Mouse (Mus musculus) urinary bladder, adult 18-20 months (tissue): Measurements from ENCODE around the gene Gm7029.
A peak's percentile ranks its signal among the peaks of the same experiment; 100 is the strongest.
"Not testable (repeated sequence)": the region's sequence is repeated elsewhere in the genome, so short reads cannot be mapped to it uniquely, and the experiment has no call there.

Experiments used
- DNase-seq, 2 experiments: peaks; one replicate each; pipeline ENCODE4 v3.0.0; 2022; ENCODE audit warnings: low spot score in 2 of 2, mixed read lengths in 2 of 2

Gene Gm7029

DNA sequence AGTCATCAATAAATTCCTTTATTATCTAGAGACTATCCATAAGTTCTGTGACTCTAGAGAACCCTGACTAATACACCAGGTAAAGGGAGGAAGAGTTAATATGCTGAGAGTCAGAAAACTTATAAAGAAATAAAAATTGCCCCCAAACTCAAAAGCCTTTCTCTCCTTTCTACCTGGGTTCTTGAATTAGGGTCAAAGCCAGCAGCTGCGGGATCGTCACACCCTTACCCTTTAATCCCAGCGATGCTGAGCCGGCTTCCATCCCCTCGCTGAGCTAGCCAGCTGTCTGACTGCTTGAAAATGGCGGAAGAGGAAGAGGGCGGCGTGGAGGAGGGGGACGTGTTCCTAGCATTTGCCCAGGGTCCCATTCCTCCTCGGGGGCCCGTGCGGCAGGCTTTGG is at the start of gene Gm7029:
Gene Gm7029 (plus strand): TSS at position 301 of the 400 bp plus-strand sequence.
- DNase-seq = not testable (repeated sequence)

DNA sequence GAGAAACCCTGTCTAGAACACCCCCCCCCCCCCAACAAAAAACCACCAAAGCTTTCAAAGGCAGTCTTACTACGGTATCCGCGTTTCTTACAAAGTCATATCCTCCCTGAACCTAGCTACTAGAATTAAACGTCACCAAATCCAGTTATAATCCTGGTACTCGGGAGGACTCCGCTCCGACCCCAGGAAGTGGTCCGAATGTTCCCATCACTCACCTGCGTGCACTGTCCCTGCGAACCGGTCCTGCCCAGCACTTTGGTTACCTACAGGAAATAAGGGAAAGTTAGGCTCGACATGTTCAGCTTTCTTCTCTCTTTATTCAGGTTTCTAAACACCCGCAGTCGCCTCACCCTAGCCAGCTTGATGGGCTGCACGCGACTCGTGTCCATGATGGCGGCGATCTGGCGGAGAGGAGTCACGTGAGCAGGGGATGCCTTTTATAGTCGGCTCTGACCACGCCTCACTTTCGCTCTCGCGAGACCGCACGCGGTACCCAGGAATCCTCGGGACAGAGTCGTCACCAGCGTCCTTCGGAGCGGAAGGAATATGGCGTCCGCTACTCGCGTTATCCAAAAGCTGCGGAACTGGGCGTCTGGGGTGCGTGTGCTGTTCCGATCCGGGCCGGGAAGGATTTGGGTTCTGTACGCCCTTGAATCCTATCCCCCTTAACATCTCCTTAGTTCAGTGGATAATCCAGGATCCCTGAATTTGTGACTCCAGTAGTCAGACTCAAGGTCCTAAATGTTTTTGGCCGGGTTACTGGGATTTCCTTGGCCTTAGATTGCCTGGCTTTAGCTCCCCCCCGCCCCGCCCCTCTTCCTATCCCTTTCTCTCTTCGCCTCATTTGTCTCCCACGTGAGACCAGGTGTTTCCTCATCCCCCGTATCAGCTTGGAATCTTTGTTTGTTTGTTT is 49.3 kb upstream of the Gm7029 start, which contains the start of the genes Rps28 and Ndufa7:
Gene Rps28 (minus strand): TSS at position 479 of the 913 bp plus-strand sequence.
Gene Ndufa7 (plus strand): TSS at position 489 of the 913 bp plus-strand sequence.
- DNase-seq = peak; percentile 98 to 99

DNA sequence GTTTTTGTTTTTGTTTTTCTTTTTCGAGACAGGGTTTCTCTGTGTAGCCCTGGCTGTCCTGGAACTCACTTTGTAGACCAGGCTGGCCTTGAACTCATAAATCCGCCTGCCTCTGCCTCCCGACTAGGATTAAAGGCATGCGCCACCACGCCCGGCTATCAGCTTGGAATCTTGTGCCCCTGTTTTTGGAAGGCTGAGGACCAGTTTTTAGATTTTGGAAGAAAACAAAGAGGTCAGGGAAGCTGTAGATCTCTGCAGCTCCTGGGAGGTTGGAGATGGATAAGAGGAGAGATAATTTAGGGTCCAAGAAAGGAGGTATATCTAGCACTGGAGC is 48.7 kb upstream of the Gm7029 start:
- DNase-seq = not testable (repeated sequence)

DNA sequence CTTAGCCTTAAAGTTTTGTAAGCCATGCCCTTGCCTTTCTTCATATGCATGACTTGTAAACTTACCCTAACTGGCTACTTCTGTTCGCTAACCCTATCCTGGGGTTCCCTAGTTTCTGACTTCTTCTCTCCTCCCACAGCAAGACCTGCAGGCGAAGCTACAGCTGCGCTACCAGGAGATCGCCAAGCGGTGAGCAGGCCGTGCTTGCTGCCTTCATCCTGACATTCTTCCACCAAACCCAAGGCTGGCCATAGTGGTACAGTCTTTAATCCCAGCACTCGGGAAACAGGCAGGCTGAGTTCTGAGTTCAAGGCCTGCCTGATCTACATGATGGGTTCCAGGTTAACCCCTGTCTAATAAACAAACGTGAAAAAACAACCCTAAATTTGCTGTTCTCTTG is 48.2 kb upstream of the Gm7029 start:
- DNase-seq = no peak

DNA sequence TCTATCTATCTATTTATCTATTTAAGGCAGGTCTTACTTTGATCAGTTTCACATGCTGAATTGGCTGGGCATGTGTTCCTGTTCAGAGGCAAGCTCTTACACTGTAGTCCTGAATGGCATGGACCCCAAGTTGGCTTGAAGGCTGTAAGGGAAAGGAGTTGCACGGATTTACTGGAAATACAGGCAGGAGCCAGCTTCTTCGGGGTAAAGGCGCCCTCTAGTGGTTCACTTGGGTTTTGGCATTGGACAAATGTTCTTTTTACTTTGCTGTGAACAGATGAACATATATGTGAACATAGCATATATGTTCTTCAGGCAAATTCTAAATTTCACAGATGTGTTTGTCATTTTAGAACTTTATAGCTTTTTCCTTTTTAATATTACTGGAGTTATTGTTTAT is 46.8 kb upstream of the Gm7029 start:
- DNase-seq = no peak

DNA sequence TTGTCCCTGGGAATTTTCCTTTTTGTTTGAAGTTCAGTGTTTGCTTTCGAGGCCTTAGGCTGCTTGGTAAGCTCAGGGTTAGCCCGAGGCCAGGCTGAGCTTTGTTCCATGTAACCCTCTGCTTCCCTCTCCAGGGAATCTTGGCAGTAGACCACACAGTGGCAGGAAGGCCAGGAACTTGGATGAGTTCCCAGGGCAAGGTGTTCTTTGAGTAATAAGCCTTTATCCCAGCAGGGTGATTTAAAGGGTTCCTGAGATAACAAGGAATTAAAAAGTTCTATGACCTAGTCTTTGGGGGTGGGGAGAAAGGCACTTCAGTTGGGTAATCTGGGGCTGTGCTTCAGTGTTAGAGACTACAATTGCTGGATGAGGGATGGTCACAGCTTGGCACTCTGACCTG is 44.7 kb upstream of the Gm7029 start:
- DNase-seq = no peak

DNA sequence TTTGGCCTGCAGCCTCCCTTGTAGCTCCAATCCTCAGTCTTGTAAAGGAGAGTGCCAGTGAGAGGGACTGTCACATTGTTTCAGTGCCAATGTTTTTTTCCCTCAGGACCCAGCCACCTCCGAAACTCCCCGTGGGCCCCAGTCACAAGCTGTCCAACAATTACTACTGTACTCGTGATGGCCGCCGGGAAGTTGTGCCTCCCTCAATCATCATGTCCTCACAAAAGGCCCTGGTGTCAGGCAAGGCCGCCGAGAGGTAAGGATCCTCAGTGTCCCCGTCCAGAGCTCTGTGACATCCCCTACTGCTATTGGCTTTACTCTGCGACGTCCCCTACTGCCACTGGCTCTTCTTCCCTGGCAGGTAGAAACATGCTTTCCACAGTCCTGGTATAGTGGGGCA is 44.1 kb upstream of the Gm7029 start:
- no peak for DNase-seq

DNA sequence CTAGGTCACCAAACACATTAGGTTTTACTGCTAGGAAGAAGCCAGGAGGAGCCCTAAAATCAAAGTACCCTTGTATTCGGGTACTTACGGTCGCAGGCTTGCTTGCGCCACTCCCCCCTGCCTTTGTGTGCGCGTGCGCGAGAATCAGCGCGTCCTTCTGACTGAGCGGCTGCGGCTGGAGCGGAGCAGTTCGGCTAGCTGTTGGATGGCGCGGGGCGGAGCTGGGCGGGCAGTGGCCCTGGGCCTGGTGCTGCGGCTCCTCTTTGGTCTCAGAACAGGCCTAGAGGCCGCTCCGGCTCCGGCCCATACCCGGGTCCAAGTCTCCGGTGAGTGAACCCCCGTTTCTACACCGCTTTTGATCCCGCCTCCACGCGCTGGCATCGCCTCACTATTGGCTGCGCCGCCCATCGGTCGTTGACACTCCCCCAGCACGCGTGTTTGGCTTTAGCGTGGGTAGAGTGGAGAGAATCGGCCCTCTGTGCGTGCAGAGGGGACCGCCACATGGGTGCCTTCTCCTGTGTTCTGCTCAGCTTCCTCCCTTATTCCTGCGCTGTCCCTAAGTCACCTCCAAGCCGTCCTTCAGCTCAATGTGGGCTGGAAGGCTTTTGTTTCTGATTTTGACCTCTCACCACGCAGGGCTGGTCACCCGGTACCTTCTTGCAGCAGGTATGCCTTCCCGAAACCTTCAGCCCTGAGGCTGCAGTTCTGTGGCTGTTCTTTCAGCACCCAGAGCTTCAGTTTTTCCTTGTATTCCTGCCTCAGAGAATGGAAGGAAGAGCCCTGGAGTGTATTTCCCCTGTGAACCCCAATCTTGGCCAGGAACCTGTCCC is 30.5 kb upstream of the Gm7029 start, which contains the start of gene Cd320:
Gene Cd320 (plus strand): TSS at position 126 of the 830 bp plus-strand sequence.
- peak; percentile 83 to 93 for DNase-seq

DNA sequence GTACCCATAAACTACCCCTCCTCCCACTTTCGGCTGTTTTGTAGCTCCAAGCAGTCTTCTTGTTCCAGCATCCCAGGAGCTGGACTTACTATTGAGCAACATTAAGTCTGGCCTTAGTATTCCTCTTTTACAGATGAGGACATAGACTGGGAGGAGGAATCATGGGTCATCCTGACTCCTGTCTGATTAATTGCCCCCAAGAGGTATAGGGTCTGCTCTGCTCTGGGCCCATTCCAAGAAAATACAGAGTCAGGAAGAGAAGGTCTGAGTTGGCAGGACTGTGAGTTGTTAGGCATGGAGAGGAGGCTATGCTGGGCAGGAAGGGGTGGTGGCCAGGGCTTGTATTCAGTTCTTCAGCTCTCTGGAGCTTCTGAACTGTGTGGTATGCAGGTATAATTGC is 29.4 kb upstream of the Gm7029 start:
- no peak for DNase-seq

DNA sequence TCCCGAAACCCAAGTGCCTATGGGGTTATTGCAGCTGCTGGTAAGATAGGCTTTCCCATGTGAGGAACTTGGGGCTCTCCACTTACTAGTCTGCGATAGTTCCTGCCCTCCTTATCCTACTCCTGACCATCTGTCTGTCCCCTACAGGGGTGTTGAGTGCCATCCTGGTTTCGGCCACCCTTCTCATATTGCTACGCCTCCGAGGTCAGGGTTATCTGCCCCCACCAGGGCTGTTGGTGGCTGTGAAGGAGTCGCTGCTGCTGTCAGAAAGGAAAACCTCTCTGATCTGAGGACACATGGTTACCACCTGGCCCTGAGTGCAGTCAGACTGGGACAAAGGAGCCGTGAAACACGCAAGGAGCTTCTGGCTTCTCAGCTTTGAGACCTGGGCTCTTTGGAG is 25.5 kb upstream of the Gm7029 start:
- DNase-seq = no peak

DNA sequence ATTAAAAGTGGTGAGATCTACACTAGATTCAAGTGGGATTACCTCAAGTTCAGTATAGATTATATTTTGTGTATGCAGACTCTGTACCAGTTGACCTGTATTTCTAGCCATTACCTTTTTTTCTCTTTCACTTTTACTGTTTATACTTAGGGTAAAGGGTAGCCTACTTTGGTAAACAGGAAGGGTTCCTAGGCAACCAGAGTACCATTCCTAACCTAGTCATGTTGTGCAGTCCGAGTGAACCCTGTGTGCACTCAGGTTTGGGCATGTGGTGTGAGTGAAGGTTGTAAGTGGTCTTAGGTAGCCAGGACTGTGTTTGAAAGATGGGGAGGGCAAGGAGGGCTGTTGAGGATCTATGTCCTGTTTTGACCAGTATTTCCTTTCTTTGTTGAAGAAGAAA is 22.3 kb upstream of the Gm7029 start:
- DNase-seq = no peak

DNA sequence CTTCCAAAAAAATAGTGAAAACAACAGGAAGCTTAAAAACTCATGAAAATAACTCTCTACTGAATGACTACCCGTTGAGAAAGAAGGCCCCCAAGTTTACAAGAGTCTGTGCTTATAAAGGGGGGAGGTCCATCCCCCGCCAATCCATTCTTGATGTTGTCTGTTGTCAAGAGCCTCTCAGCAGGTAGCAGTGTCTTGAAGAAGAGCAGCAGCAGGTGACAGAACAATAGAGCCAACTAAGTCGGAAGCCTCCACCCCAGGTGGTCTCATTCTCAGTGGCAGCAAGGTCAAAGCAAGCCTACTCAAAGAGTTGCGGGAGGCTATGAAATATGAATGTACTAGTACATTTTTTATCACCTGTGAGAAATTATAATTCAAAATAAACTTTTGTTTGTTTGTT is 15.8 kb upstream of the Gm7029 start:
- no peak for DNase-seq

DNA sequence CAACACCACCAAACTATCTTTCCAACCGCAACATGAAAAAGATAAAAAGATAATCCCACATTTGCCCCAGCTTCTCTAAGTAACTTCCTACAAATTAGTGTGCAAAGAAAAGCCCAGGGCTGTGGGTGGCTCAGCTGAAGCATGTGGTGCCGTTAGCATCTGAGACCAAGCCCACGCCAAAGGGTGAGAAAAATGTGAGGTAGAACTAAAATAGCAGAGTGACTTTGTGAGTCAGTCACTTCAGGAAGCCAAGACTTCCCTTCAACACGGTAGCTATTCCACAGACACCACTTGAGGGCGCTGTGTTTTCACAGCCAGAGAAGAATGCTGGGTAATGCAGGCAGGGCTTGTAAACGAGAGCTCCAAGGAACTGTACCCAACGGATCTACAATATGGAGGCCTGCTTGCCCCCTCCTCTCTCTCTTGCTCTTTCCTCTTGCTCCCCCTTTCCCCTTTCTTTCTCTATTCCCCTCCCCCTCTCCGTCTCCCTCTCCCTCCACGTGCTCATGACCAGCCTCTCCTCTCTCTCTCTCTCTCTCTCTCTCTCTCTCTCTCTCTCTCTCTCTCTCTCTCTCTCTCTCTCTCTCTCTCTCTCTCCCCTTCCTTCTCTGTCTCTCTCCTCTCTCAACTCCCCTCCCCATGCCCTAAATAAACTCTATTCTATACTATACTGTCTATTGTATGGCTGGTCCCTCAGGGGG is 8.2 kb upstream of the Gm7029 start:
- DNase-seq = no peak

DNA sequence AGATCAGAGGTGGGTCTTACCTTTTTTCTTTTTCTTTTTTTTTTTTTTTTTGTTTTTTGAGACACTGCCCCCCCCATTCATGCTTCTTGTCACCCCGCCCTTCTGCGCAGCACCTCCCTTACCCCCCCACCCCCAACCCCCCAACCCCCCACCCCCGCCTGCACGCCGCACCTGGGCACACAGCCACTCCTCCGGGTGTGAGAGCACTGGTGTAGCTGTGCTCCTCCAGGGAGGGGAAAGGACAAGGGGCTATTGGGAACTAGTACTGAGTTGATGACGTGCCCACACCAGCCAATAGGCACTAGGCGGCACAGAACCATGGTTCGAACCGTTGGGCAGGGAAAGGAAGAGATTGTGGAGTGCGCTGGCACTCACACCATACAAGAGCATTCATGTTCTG is 774 bp downstream of the Gm7029 start:
- no peak for DNase-seq

DNA sequence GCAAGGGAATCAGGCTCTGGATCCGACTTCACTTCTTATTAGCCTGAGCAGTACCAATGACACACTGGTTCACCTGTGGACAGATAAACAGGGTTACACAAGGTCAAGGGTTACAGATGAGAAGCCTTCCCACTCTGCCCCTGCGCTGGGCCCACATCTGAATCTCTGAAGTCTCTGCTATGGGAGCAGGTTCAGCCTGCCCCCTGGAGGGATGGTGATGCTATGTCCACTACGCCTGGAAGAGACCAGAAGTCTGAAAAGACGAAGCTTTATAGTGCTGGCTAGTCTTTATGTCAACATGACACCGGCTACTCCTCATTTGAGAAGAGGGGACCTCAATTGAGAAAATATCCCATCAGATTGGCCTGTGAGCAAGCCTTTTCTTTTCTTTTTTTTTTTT is 2.2 kb downstream of the Gm7029 start:
- not testable (repeated sequence) for DNase-seq

DNA sequence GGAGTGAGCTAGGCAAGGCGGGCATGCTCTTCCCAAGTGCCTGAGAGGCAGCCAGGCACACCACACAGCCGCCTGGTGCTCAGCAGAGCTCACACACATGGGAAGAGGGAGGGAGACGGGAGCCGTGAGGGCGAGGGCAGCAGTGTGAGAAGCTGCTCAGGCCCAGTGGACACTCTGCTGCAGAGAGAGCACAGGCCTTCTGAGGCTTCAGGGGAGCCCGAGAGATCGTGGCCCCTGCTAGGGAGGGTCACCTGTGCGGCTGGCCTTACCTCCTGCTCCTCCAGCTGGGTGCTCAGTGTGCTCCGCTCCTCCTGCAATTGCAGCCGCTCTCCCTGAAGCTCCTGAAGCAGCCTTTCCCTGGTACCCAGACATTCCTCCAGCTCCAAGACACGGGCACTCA is 10.7 kb downstream of the Gm7029 start:
- DNase-seq = not testable (repeated sequence)

DNA sequence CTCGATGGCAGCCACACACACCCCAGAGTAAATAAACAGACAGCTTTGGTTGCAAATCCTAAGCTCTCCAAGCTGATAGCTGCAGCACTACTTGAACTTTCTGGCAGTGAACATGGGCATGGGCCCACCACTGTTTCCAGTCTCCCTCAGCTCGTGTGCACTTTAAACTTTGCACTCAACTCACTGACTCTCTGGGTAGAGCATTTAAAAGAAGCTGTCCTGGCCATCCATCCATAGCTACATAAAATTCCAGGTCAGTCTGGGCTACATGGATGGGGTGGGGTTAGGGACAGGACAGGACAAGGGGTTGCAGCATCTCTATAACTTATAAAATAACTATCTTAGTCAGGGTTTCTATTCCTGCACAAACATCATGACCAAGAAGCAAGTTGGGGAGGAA is 14.2 kb downstream of the Gm7029 start:
- DNase-seq = not testable (repeated sequence)

DNA sequence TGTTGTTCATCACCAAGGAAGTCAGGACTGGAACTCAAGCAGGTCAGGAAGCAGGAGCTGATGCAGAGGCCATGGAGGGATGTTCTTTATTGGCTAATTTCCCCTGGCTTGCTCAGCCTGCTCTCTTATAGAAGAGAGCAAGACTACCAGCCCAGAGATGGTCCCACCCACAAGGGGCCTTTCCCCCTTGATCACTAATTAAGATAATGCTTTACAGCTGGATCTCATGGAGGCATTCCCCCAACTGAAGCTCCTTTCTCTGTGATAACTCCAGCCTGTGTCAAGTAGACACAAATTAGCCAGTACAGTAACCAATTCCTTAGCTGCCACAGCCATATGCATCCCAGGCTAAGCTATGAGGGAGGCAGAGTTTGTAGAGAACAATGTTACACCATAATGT is 14.6 kb downstream of the Gm7029 start:
- DNase-seq = not testable (repeated sequence)

DNA sequence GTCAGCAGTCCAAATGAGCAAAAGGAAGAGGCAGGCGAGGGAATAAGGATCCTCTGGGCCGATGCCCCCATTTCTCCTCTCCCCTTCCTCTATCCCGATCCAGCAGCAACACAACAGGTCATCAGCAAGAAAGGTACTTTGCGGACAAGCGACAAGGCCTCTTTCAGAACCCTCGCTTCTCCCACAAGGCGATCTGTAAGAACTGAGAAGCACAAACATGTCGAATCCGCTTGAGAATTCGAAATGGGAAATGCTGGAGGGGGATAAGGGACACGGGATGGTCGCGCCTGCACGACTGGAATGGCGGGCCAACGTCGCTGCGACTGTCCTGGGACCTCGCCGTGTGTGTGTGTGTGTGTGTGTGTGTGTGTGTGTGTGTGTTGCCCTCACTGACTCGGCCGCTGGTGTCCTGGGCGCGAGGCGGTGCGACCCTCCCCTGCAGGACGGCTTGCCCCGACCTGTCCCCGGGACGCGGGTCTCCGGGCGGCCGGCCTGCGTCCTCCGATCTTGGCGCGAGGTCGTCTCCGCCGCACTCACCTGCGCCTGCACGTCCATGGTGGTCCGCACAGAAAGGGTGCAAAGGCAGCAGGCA is 16.4 kb downstream of the Gm7029 start:
- DNase-seq = not testable (repeated sequence)

DNA sequence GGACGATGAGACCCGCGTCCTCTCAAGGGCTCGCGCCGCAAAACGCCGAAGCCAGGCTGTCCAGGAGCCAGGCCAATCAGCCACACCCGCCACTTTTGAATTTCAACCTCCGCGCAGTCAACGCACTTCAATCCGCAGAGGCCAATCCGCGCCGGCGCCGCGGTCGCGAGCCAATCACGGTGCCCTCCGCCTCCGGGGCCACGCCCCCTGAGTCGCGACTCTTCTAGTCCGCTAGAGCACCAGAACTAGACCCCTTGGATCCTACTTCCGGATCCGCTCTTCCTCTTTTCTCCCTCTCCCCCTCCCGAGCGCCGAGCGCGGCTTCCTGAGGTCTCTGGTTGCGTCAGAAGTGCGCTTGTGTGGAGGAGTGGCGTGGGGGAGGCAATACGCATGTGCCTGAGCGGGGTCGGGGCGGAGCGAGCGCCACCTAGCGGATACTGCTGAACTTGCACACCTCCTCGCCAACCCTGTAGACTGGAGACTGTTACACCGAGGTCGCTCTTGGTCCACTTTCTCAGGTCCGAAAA is 17.0 kb downstream of the Gm7029 start, which contains the start of gene Kifc1:
Gene Kifc1 (minus strand): TSS at position 129 of the 527 bp plus-strand sequence.
- DNase-seq = peak; percentile 91 to 99

DNA sequence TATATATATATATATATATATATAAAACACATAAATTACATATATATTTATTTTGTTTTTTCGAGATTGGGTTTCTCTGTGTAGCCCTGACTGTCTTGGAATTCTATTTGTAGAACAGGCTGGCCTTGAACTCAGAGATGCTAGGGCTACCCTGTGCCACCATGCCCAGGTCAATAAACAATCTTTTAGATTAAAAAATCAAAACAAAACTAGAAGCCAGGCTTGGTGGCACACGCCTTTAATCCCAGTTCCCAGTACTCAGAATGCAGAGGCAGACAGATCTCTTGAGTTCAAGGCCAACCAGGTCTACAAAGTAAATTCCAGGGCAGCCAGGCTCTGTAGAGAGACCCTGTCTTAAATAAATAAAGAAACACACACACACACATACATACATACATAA is 17.7 kb downstream of the Gm7029 start:
- no peak for DNase-seq
